In genomic region chr8:109970323-109970722, GRCm38 (mm10) we compare ENCODE assay signal across 10 mouse cellular contexts. TPM values are rescaled to one million over a fixed set of nuclear protein-coding genes. Genes with fewer than 3 reads are reported as not detected.
DNase-seq lines count a peak whose midpoint lies in the region; ATAC-seq and TF ChIP-seq lines count a peak whose summit lies in the region.
"Had no signal": no experiment of that assay in that cellular context is flagged by ENCODE, and none has a peak within 500 bp of the region (broad histone marks: within the 10 kb centered on the region; RNA-seq: fewer than 3 reads in every experiment).

No protein-coding gene starts in this region.

- H3K4me3 ChIP-seq in intestine, postnatal 0 days (ENCODE audit: low read depth, low read length), result no peak overlapping the region
- no peak overlapping the region for H3K4me3 ChIP-seq in intestine, embryonic 16.5 days (ENCODE audit: low read length)
- H3K4me3 ChIP-seq: limb, embryonic 15.5 days had no signal

- no peaks in the 10 kb centered on the region for H3K4me1 ChIP-seq in intestine, postnatal 0 days (replicated peaks; ENCODE audit: control insufficient read depth, insufficient read depth, low read length)
- no peaks in the 10 kb centered on the region for H3K4me1 ChIP-seq in intestine, embryonic 16.5 days (ENCODE audit: control insufficient read depth, insufficient read depth, low read length)
- H3K4me1 ChIP-seq: limb, embryonic 15.5 days had no signal

- no peak overlapping the region for H3K27ac ChIP-seq in intestine, postnatal 0 days (ENCODE audit: low read depth, low read length)
- H3K27ac ChIP-seq in intestine, embryonic 16.5 days (ENCODE audit: low read length), result no peak overlapping the region
- H3K27ac ChIP-seq: limb, embryonic 15.5 days had no signal

- no peak for ATAC-seq in intestine, postnatal 0 days
- no peak for ATAC-seq in intestine, embryonic 16.5 days
- peak; percentile 41 for ATAC-seq in inflammation-experienced regulatory T-cells, adult 6 months

- H3K27me3 ChIP-seq in intestine, postnatal 0 days (replicated peaks; ENCODE audit: control insufficient read depth, insufficient read depth, low read length), result peaks cover 14% of the 10 kb centered on the region
- peaks cover 9% of the 10 kb centered on the region for H3K27me3 ChIP-seq in intestine, embryonic 16.5 days (replicated peaks; ENCODE audit: control insufficient read depth, insufficient read depth, low read length)

- H3K4me2 ChIP-seq in intestine, postnatal 0 days (replicated peaks; ENCODE audit: low read depth), result no peak overlapping the region
- H3K4me2 ChIP-seq in intestine, embryonic 16.5 days (ENCODE audit: low read depth, low read length), result no peak overlapping the region
- H3K4me2 ChIP-seq: limb, embryonic 15.5 days had no signal

- no peaks in the 10 kb centered on the region for H3K36me3 ChIP-seq in intestine, postnatal 0 days (ENCODE audit: control insufficient read depth, insufficient read depth)
- H3K36me3 ChIP-seq in intestine, embryonic 16.5 days (ENCODE audit: control insufficient read depth, insufficient read depth, low read length), result no peaks in the 10 kb centered on the region
- H3K36me3 ChIP-seq: limb, embryonic 15.5 days had no signal

- DNase-seq in CD4-positive helper T cell, adult 2 months (ENCODE audit: low read depth, low spot score), result peak; percentile 35
- DNase-seq in NIH3T3 (ENCODE audit: low read depth), result peak; percentile 77
- DNase-seq in urinary bladder, postnatal 4 days (ENCODE audit: low spot score in 2 of 2), result no peak
- no peak for DNase-seq in spleen, adult 12 weeks (ENCODE audit: low spot score)
- DNase-seq in testis, postnatal 10 days (ENCODE audit: low spot score), result no peak
- DNase-seq: thymus, adult 2 months had no signal

- no peaks in the 10 kb centered on the region for H3K9me3 ChIP-seq in intestine, postnatal 0 days (ENCODE audit: control insufficient read depth)
- H3K9me3 ChIP-seq in intestine, embryonic 16.5 days (ENCODE audit: control insufficient read depth, low read length), result no peaks in the 10 kb centered on the region
- H3K9me3 ChIP-seq: limb, embryonic 15.5 days had no signal

- 4% methylated on average over 9 of the region's 9 CpGs for WGBS in intestine, postnatal 0 days
- 7% methylated on average over 9 of the region's 9 CpGs for WGBS in intestine, embryonic 16.5 days

- peak; percentile 90 for TF ChIP-seq CTCF in intestine, postnatal 0 days (IDR thresholded peaks at IDR 0.05; ENCODE audit: low read depth)

- H3K9ac ChIP-seq in intestine, postnatal 0 days (ENCODE audit: low read depth, low read length), result no peak overlapping the region
- no peak overlapping the region for H3K9ac ChIP-seq in intestine, embryonic 16.5 days (ENCODE audit: low read depth, low read length)
- H3K9ac ChIP-seq: limb, embryonic 15.5 days had no signal

RNA-seq across cellular contexts. Expression of gene Marveld3, which starts 8.3 kb away (rescaled TPM):
- 24.9 and 25.0 TPM in 2 replicates for polyA plus RNA-seq in intestine, postnatal 0 days (2015; fragmentation: Nextera tagmentation; extraction: Ambion mirVana)
- polyA plus RNA-seq in intestine, embryonic 16.5 days (2015; fragmentation: Nextera tagmentation; extraction: Ambion mirVana), result 12.0 and 17.1 TPM in 2 replicates
- not detected for polyA plus RNA-seq in inflammation-experienced regulatory T-cells, adult 6 months (2017; shearing (Covaris generic))

RNA-seq across cellular contexts. Expression of gene Tat, which starts 19.9 kb away (rescaled TPM):
- polyA plus RNA-seq in intestine, postnatal 0 days (2015; fragmentation: Nextera tagmentation; extraction: Ambion mirVana), result 0.12 TPM in 1 of 2 replicates, not detected in the other
- polyA plus RNA-seq in intestine, embryonic 16.5 days (2015; fragmentation: Nextera tagmentation; extraction: Ambion mirVana), result not detected in 2 replicates
- not detected for polyA plus RNA-seq in inflammation-experienced regulatory T-cells, adult 6 months (2017; shearing (Covaris generic))
- polyA plus RNA-seq: limb, embryonic 15.5 days had no signal

Comparison
In these comparisons a context has a peak if more than half of its experiments do, and no peak if none do; other contexts are left out.
1. DNase-seq: peak in CD4-positive helper T cell, adult 2 months (single experiment) and NIH3T3 (single experiment); none in urinary bladder, postnatal 4 days (0 of 2), spleen, adult 12 weeks (single experiment) and testis, postnatal 10 days (single experiment).
2. RNA of gene Marveld3, which starts 8.3 kb away (polyA plus RNA-seq): 24.9 to 25.0 TPM in intestine, postnatal 0 days and 12.0 to 17.1 TPM in intestine, embryonic 16.5 days; not detected in inflammation-experienced regulatory T-cells, adult 6 months; every median in the first group is over 10 times any median in the second.